ENCODE assay signal across 15 mouse cellular contexts in genomic region chr10:119496221-119496620, GRCm38 (mm10). TPM values are rescaled to one million over a fixed set of nuclear protein-coding genes. Genes with fewer than 3 reads are reported as not detected.
DNase-seq lines count a peak whose midpoint lies in the region; ATAC-seq and TF ChIP-seq lines count a peak whose summit lies in the region.
"Had no signal": no experiment of that assay in that cellular context is flagged by ENCODE, and none has a peak within 500 bp of the region (broad histone marks: within the 10 kb centered on the region; RNA-seq: fewer than 3 reads in every experiment).

No protein-coding gene starts in this region.

- no peaks in the 10 kb centered on the region for H3K36me3 ChIP-seq in lung, embryonic 14.5 days (ENCODE audit: insufficient read depth)
- H3K36me3 ChIP-seq: embryonic facial prominence, embryonic 15.5 days; G1E; liver, embryonic 13.5 days had no signal

- H3K9me3 ChIP-seq in lung, embryonic 14.5 days (ENCODE audit: low read depth, low read length), result peaks cover 12% of the 10 kb centered on the region; the same call in 1 of the 2 replicates
- H3K9me3 ChIP-seq: embryonic facial prominence, embryonic 15.5 days had no signal

- H3K4me2 ChIP-seq in lung, embryonic 14.5 days, result no peak overlapping the region
- H3K4me2 ChIP-seq: embryonic facial prominence, embryonic 15.5 days; forebrain, embryonic 13.5 days; liver, embryonic 13.5 days had no signal

- no peak overlapping the region for H3K27ac ChIP-seq in lung, embryonic 14.5 days (ENCODE audit: low read depth)
- H3K27ac ChIP-seq: embryonic facial prominence, embryonic 15.5 days; forebrain, embryonic 13.5 days; liver, embryonic 13.5 days had no signal

- H3K4me1 ChIP-seq in lung, embryonic 14.5 days (ENCODE audit: insufficient read depth), result no peaks in the 10 kb centered on the region
- H3K4me1 ChIP-seq in lung, adult 2 months (ENCODE audit: control insufficient read depth, insufficient read depth, low read length), result no peaks in the 10 kb centered on the region
- H3K4me1 ChIP-seq: forebrain, embryonic 13.5 days; liver, embryonic 13.5 days had no signal

- TF ChIP-seq POLR2A in lung, adult 2 months (IDR thresholded peaks at IDR 0.05; ENCODE audit: borderline replicate concordance, extremely low read depth, low read depth, low read length), result no peak

- ATAC-seq in lung, embryonic 14.5 days (ENCODE audit: insufficient read depth), result peak; percentile 86; the same call in 1 of the 2 replicates
- ATAC-seq: forebrain, embryonic 13.5 days had no signal

- no peaks in the 10 kb centered on the region for H3K27me3 ChIP-seq in lung, embryonic 14.5 days (ENCODE audit: insufficient read depth, low read length)
- H3K27me3 ChIP-seq: embryonic facial prominence, embryonic 15.5 days; forebrain, embryonic 13.5 days; liver, embryonic 13.5 days had no signal

- no peak for TF ChIP-seq CTCF in lung, embryonic 14.5 days (IDR thresholded peaks at IDR 0.05; ENCODE audit: low read depth)
- no peak for TF ChIP-seq CTCF in lung, adult 2 months (IDR thresholded peaks at IDR 0.05; ENCODE audit: insufficient read depth, low read length)

- no peak overlapping the region for H3K9ac ChIP-seq in lung, embryonic 14.5 days
- H3K9ac ChIP-seq: embryonic facial prominence, embryonic 15.5 days; forebrain, embryonic 13.5 days; liver, embryonic 13.5 days had no signal

- DNase-seq in heart, adult 11 months, result peak; percentile 87
- DNase-seq in heart, adult 9 months (ENCODE audit: low spot score in 2 of 2), result no peak
- peak; percentile 52 for DNase-seq in lung, embryonic 14.5 days
- DNase-seq in lung, adult 2 months, result no peak
- peak; percentile 26 for DNase-seq in right cerebral cortex, postnatal 14 days
- DNase-seq in right cerebral cortex, adult 18-20 months, result no peak
- peak; percentile 46 for DNase-seq in gastrocnemius, postnatal 25 days
- no peak for DNase-seq in thymus, postnatal 0 days (ENCODE audit: low spot score)
- DNase-seq: kidney, adult 8-10 months; liver, embryonic 13.5 days; thymus, postnatal 4 days had no signal

- H3K4me3 ChIP-seq in lung, embryonic 14.5 days (ENCODE audit: low read depth, low read length), result no peak overlapping the region
- no peak overlapping the region for H3K4me3 ChIP-seq in lung, adult 2 months (replicated peaks; ENCODE audit: extremely low read depth, low read depth, low read length)
- H3K4me3 ChIP-seq: embryonic facial prominence, embryonic 15.5 days; forebrain, embryonic 13.5 days; liver, embryonic 13.5 days; myocyte had no signal

- WGBS in lung, embryonic 14.5 days, result 38% methylated on average over 5 of the region's 5 CpGs
- 49% methylated on average over 5 of the region's 5 CpGs for WGBS in lung, adult 2 months

RNA-seq across cellular contexts. Expression of gene Grip1, which starts 42.6 kb away (rescaled TPM):
- 2.5 and 2.6 TPM in 2 replicates for polyA plus RNA-seq in lung, embryonic 14.5 days (2014; fragmentation: Nextera tagmentation; extraction: Ambion mirVana)
- 1.0 and 1.3 TPM in 2 replicates for polyA plus RNA-seq in lung, adult 2 months (2012; rRNA removed)
- under 1 TPM in 1 of 2 experiments, not detected in 1; 0.08 TPM for total RNA-seq in gastrocnemius, postnatal 25 days (2021)
- polyA plus RNA-seq in thymus, postnatal 0 days (2015; fragmentation: Nextera tagmentation; extraction: Ambion mirVana), result 0.49 and 0.92 TPM in 2 replicates
- polyA plus RNA-seq: G1E had no signal

Comparison
In these comparisons a context has a peak if more than half of its experiments do, and no peak if none do; other contexts are left out.
1. DNase-seq: peak in heart, adult 11 months (single experiment), lung, embryonic 14.5 days (single experiment), right cerebral cortex, postnatal 14 days (single experiment) and gastrocnemius, postnatal 25 days (single experiment); none in heart, adult 9 months (0 of 2), lung, adult 2 months (single experiment), right cerebral cortex, adult 18-20 months (single experiment) and thymus, postnatal 0 days (single experiment).